Mouse (Mus musculus): ENCODE data around the gene Ubald2. TPM values are rescaled to one million over a fixed set of nuclear protein-coding genes. Genes with fewer than 3 reads are reported as not detected.
"Not testable (repeated sequence)": the region's sequence is repeated elsewhere in the genome, so short reads cannot be mapped to it uniquely, and the experiment has no call there.

Ubald2 gene
- polyA plus RNA-seq, 1 experiment from 2014 or later: 51.2 TPM

DNA sequence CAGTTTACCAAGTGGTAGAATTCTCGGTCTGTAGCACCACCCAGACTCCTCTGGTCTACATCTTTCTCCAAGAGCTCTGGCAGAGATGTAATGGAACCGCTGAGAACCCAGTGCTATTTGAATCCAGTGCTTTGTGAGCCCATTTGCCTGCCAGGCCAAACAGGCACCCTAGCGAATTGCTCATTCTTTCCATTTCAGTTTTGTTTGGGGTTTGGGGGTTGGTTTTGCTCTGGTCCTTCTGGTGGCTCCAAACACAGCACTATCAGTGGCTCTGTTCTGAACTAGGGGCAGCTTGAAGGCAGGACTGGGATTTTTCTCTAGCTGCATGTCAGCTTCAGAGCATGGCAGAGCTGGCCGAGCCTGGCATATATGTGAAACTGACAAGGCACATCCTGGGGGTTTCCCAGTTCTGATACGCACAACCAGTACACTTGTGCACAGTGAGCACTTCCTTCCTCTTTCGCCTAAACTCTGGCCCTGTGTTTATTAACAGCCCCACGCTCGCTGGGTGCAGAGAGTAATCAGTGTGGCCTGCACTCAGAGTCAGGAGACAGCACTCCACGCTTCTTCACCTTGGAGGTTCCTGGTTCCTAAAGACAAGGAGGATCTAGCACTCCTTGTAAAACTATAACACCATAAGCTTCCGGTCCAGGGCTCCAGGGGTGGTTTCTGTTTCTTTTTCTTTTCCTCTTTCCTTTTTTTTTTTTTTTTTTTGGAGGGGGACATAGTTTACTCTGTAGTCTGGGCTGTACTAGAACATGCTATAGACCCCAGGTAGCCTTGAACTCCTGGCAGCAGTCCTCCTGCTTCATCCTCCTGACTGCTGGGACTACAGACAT, 9.9 kb upstream of the Ubald2 start:
- H3K9ac ChIP-seq (replicated peaks; ENCODE audit: low read length): no peak overlapping the region
- H3K4me2 ChIP-seq (replicated peaks; ENCODE audit: low read depth, low read length): no peak overlapping the region
- no peaks in the 10 kb centered on the region for H3K9me3 ChIP-seq (ENCODE audit: low read length)
- WGBS: 73% methylated on average over 10 of the region's 10 CpGs
- no peak for ATAC-seq (ENCODE audit: low FRiP score, low TSS enrichment)
- H3K27me3 ChIP-seq (ENCODE audit: insufficient read depth, low read length): no peaks in the 10 kb centered on the region
- no peak overlapping the region for H3K4me3 ChIP-seq (ENCODE audit: low read length)
- H3K4me1 ChIP-seq (ENCODE audit: insufficient read depth, low read length): peaks cover 9% of the 10 kb centered on the region; the same call in 1 of the 2 replicates
- H3K36me3 ChIP-seq (ENCODE audit: insufficient read depth, low read length): no peaks in the 10 kb centered on the region
- H3K27ac ChIP-seq (ENCODE audit: low read length): no peak overlapping the region

DNA sequence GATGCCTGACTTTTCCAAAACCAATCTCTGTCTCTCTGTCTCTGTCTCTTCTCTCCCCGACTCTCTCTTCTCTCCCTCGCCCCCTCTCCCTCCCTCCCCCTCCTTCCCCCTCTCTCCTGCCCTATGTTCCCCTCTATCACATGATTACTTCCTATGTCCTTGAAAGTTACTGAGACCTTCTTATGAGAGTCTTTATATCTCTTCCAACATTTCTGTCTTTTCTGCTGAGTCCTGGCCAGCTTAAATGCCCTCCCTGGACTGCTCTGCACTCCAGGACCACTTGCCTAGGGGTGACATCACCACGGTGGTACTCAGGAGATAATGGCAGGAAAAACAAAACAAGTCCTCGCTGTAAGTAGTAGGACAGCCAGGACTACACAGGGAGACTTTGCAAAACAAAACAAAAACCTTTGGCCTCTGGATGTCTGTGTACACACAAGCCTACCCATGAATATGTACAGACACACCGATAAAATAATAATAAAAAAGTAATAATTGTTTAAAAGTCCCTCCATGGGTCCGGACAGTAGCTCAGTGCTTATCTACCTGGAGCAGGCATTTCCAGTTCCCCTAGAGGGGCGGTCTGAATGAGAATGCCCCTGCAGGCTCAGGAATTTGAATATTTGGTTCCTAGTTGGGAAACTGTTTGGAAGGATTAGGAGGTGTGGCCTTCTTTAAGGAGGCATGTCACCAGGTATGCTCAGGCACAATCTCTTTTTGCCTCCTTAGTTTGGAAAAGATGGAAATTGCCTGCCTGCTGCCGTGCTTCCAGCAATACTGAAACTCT, 9.1 kb upstream of the Ubald2 start:
- no peak overlapping the region for H3K4me3 ChIP-seq (ENCODE audit: low read length)
- H3K9ac ChIP-seq (replicated peaks; ENCODE audit: low read length): no peak overlapping the region
- H3K9me3 ChIP-seq (ENCODE audit: low read length): no peaks in the 10 kb centered on the region
- H3K4me1 ChIP-seq (ENCODE audit: insufficient read depth, low read length): peaks cover 16% of the 10 kb centered on the region; the same call in 1 of the 2 replicates
- no peak overlapping the region for H3K27ac ChIP-seq (ENCODE audit: low read length)
- no peak for ATAC-seq (ENCODE audit: low FRiP score, low TSS enrichment)
- no peaks in the 10 kb centered on the region for H3K27me3 ChIP-seq (ENCODE audit: insufficient read depth, low read length)
- no peaks in the 10 kb centered on the region for H3K36me3 ChIP-seq (ENCODE audit: insufficient read depth, low read length)
- H3K4me2 ChIP-seq (replicated peaks; ENCODE audit: low read depth, low read length): no peak overlapping the region
- WGBS: 56% methylated on average over 8 of the region's 8 CpGs

DNA sequence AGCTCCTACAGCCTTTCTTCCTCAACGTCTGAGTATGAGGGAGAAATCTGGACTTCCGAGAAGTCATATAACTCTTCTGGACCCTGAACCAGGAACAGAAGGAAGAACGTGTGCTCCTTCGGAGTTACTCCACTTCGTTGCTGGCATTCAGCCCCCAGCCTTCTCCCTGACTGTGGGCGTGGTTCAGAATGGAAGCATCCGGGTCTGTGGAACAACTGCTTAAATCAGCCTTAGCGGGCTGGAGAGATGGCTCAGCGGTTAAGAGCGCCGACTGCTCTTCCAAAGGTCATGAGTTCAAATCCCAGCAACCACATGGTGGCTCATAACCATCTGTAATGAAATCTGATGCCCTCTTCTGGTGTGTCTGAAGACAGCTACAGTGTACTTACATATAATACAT, 7.6 kb upstream of the Ubald2 start:
- not testable (repeated sequence) for H3K27ac ChIP-seq (ENCODE audit: low read length); H3K4me3 ChIP-seq (ENCODE audit: low read length); ATAC-seq (ENCODE audit: low FRiP score, low TSS enrichment); H3K4me2 ChIP-seq (replicated peaks; ENCODE audit: low read depth, low read length); H3K9ac ChIP-seq (replicated peaks; ENCODE audit: low read length); H3K27me3 ChIP-seq (ENCODE audit: insufficient read depth, low read length); H3K9me3 ChIP-seq (ENCODE audit: low read length); H3K36me3 ChIP-seq (ENCODE audit: insufficient read depth, low read length)
- H3K4me1 ChIP-seq (ENCODE audit: insufficient read depth, low read length): peaks cover 21% of the 10 kb centered on the region
- 80% methylated on average over 11 of the region's 11 CpGs for WGBS

DNA sequence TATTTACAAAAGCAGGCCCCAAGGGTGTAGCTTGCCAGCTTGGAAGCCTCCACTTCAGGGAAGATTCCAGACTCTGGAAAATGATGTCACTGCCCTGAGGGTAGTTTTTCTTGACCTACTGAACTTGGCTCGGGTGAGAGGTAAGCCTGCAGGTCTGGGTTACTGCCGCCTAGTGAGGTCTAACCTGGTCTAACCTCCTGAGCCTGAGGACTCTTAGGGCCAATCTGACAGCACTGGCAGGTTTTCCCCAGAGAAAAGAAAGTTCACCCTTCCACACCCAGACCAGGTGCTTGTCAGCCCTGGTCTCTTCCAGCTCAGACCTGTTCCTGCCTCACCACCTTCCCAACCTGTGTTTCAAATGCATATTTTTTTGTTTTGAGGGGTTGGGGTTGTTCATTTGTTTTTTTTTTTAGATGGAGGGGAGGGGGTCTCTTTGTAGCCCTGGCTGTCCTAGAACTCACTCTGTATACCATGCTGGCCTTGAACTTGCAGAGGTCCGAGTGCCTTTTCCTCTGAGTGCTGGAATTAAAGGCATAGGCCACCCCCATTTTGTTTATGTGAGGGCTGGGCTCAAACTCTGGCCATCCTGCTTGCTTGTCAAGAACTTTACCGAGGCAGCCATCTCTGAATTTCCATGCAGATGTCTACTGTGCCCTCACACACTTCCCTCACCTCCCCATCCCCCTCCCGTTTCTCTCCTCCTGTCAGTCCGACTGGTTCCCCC, 6.9 kb upstream of the Ubald2 start:
- Histone ChIP-seq H3K4me3 (ENCODE audit: low read length) (no peak overlapping the region), H3K4me1 (ENCODE audit: insufficient read depth, low read length) (peaks cover 25% of the 10 kb centered on the region), H3K9me3 (ENCODE audit: low read length) (no peaks in the 10 kb centered on the region), H3K4me2 (replicated peaks; ENCODE audit: low read depth, low read length) (no peak overlapping the region), H3K27me3 (ENCODE audit: insufficient read depth, low read length) (no peaks in the 10 kb centered on the region), H3K36me3 (ENCODE audit: insufficient read depth, low read length) (no peaks in the 10 kb centered on the region), H3K27ac (ENCODE audit: low read length) (no peak overlapping the region), H3K9ac (replicated peaks; ENCODE audit: low read length) (no peak overlapping the region)
- ATAC-seq (ENCODE audit: low FRiP score, low TSS enrichment): no peak
- 68% methylated on average over 6 of the region's 6 CpGs for WGBS

DNA sequence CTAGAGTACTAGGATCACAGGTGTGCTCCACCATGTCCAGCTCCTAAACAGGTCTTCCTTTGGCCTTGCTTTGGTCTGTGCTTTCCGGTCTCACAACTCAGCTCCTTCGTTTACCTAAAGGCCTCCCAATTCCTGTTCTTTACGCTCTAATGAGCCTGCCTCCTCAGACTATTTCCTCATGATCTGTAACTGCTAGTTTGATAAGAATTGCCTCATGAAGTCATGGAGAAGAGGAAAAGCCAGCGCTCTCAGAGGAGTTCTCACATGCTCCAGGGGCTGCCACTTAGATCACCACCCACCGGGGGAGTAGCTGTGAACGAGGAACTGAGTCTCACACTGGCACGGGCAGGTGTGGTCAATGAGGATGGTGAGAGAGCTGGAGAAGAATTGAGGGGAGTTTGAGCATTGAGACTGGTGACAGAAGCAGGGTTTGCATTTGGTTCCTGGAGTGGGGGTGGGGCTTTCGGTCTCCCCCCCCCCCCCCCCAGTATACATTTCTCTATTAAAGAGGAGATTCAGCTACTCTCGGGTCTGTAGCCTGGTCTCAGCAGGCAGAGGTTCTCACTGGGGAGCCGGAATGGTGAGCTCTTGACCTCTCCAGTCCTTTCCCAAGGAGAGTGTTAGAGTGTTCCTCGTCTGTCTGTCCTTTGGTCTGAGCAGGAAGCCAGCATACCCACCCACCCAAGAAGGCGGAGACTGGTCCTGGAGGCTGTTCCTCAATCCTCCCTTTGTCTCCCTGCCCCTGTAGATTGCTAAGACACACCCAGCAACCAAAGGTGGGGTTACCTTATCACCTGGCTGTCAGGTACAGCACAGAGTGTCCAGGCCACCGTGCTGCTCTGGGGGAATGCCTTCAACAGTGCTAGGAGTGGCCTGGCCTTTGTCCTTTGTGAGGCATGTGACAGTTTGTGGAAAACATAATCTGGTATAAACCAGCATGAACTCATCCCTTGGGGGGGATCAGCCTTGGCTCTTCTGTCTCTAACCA, 4.7 kb upstream of the Ubald2 start:
- WGBS: 41% methylated on average over 13 of the region's 13 CpGs
- no peaks in the 10 kb centered on the region for H3K36me3 ChIP-seq (ENCODE audit: insufficient read depth, low read length)

DNA sequence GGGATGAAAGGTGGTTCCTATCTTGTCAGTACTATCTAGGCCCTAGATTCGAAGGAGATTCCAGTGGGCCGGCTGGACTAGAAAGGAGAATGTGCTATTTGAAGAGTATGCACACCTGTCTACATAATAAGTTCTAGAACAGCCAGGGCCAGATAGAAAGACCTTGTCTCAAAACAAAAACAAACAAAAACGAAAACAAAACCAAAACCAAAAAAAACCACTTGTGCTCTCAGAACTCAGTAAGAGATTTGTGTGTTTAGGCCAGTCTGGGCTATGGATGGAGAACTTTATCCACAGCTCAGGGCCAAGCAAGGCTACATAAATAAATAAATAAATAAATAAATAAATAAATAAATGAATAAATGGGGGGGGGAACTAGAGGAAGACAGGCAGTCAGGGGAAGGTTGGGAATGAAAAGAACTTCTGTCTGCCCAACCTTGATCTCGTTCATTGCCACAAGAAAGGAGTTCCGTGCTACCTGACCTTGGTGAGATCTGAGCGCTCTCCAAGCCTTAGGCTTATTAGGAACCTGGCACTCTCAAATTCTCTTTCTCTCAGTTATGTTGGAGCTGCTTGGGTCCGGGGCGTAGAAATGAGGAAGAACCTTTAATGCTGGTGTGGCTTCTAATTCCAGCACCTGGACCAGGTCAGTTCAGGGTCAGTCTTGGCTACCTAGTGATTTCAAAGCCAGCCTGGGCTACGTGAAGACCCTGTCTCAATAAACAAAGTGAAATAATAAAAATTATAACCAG, 3.9 kb upstream of the Ubald2 start:
- H3K4me1 ChIP-seq (ENCODE audit: insufficient read depth, low read length): peaks cover 28% of the 10 kb centered on the region
- no peaks in the 10 kb centered on the region for H3K9me3 ChIP-seq (ENCODE audit: low read length)
- no peak overlapping the region for H3K4me3 ChIP-seq (ENCODE audit: low read length)
- WGBS: 84% methylated on average over 9 of the region's 9 CpGs
- no peaks in the 10 kb centered on the region for H3K27me3 ChIP-seq (ENCODE audit: insufficient read depth, low read length)
- no peak overlapping the region; the same call in 1 of the 2 replicates for H3K9ac ChIP-seq (replicated peaks; ENCODE audit: low read length)
- no peak overlapping the region for H3K4me2 ChIP-seq (replicated peaks; ENCODE audit: low read depth, low read length)
- no peaks in the 10 kb centered on the region for H3K36me3 ChIP-seq (ENCODE audit: insufficient read depth, low read length)
- peak overlapping the region; percentile 54 for H3K27ac ChIP-seq (ENCODE audit: low read length)
- ATAC-seq (ENCODE audit: low FRiP score, low TSS enrichment): no peak

More for the DNA sequence above, 4.7 kb upstream of the Ubald2 start:
- H3K4me1 ChIP-seq (ENCODE audit: insufficient read depth, low read length): peaks cover 28% of the 10 kb centered on the region
- peak overlapping the region; percentile 28 for H3K9ac ChIP-seq (replicated peaks; ENCODE audit: low read length)
- H3K9me3 ChIP-seq (ENCODE audit: low read length): no peaks in the 10 kb centered on the region
- peak overlapping the region; percentile 54 for H3K27ac ChIP-seq (ENCODE audit: low read length)
- H3K4me2 ChIP-seq (replicated peaks; ENCODE audit: low read depth, low read length): no peak overlapping the region
- H3K27me3 ChIP-seq (ENCODE audit: insufficient read depth, low read length): no peaks in the 10 kb centered on the region
- no peak overlapping the region for H3K4me3 ChIP-seq (ENCODE audit: low read length)
- no peak for ATAC-seq (ENCODE audit: low FRiP score, low TSS enrichment)

DNA sequence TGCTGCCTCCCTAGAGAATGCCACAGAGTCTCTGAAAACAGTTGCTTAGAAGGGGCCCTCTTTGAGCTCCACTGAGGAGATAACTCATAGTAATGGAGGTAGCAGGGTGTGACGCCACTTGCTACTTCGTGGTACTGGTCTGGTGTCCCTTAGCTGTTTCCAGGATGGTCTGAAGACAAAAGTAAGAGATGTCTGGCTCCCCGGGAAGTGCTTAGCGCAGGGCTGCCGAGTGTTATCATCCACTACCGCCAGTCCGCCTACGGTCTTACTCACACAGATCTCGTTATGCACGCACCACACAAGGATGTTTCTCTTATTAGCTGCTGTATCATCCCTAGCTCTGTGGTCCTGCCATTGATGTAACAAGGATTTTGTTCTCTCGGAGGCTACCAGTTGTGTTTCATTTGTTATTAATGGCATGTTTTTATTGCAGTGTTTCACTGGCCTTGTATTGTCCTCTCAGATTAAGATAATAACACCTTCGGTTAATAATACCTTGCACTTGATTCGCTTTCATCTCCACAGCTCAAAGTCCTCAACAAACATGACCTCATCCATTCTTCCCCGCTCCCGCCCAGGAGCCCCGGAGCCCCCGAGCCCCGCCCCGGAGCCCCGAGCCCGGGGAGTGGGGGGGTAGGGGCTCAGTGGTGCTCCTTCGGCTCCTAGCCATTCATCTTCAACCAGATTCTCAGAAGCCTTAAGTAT, 3.0 kb upstream of the Ubald2 start:
- no peak overlapping the region for H3K4me3 ChIP-seq (ENCODE audit: low read length)
- peak overlapping the region; percentile 76; the same call in 1 of the 2 replicates for H3K27ac ChIP-seq (ENCODE audit: low read length)
- peak overlapping the region; percentile 7; the same call in 1 of the 2 replicates for H3K4me2 ChIP-seq (replicated peaks; ENCODE audit: low read depth, low read length)
- no peaks in the 10 kb centered on the region for H3K27me3 ChIP-seq (ENCODE audit: insufficient read depth, low read length)
- no peaks in the 10 kb centered on the region for H3K9me3 ChIP-seq (ENCODE audit: low read length)
- peaks cover 36% of the 10 kb centered on the region for H3K4me1 ChIP-seq (ENCODE audit: insufficient read depth, low read length)
- no peak for ATAC-seq (ENCODE audit: low FRiP score, low TSS enrichment)
- H3K9ac ChIP-seq (replicated peaks; ENCODE audit: low read length): peak overlapping the region; percentile 28; the same call in 1 of the 2 replicates
- WGBS: 43% methylated on average over 22 of the region's 22 CpGs
- H3K36me3 ChIP-seq (ENCODE audit: insufficient read depth, low read length): peaks cover 3% of the 10 kb centered on the region; the same call in 1 of the 2 replicates

DNA sequence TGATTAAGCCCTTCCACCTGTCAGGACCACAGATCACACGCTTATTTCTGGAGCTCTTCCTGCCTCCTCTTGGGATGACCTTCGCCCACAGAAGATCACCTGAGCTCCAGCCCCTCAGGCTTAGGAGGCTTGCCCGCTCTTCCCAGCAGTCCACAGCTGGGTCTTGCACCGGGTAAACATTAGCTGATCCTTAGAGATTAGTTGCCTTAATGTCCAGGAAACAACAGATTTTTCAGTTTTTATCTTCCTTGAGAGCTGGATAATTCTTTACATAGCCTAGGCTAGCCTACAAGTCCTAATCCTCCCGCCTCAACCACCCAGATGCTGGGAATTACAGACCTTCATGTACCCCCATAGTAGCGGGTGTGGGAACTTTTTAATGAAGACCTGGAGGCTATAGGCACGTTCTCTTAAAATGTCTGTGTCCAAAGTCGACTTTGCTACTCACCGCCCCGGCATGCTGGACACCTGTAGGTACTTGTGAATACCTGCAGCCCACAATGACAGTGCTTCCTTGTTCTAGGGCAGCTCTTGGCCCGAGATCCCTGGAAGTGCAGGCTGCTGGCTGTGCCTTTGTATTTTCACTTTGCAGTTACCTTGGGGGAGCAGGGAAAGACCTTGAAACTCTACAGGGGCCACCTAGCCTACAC, 2.3 kb upstream of the Ubald2 start:
- Histone ChIP-seq H3K4me3 (ENCODE audit: low read length) (no peak overlapping the region), H3K27me3 (ENCODE audit: insufficient read depth, low read length) (no peaks in the 10 kb centered on the region), H3K27ac (ENCODE audit: low read length) (peak overlapping the region; percentile 76), H3K36me3 (ENCODE audit: insufficient read depth, low read length) (peaks cover 8% of the 10 kb centered on the region; the same call in 1 of the 2 replicates), H3K9me3 (ENCODE audit: low read length) (no peaks in the 10 kb centered on the region), H3K4me2 (replicated peaks; ENCODE audit: low read depth, low read length) (peak overlapping the region; percentile 7; the same call in 1 of the 2 replicates), H3K9ac (replicated peaks; ENCODE audit: low read length) (peak overlapping the region; percentile 28; the same call in 1 of the 2 replicates), H3K4me1 (ENCODE audit: insufficient read depth, low read length) (peaks cover 43% of the 10 kb centered on the region)
- ATAC-seq (ENCODE audit: low FRiP score, low TSS enrichment): no peak
- 56% methylated on average over 11 of the region's 11 CpGs for WGBS
